Mouse (Mus musculus) forebrain, embryonic 16.5 days (tissue): ENCODE measurements around the gene Mst1r. TPM values are rescaled to one million over a fixed set of nuclear protein-coding genes. Genes with fewer than 3 reads are reported as not detected.

Source experiments
- ATAC-seq: fragments of 200-750 bp; cut with Nextera tagmentation; 2 replicates; pipeline ENCODE4 v1.8.0; 2017; ENCODE audit warnings: mild to moderate bottlenecking, moderate library complexity
- H3K27ac ChIP-seq: fragments of 300-500 bp; sonication (generic); 2 replicates; pipeline ENCODE4 v1.5.1; 2014; ENCODE audit warnings: low read length, control low read depth
- H3K27me3 ChIP-seq: fragments of 300-500 bp; sonication (generic); replicated peaks from 2 replicates; pipeline ENCODE4 v1.6.1; 2014; ENCODE audit warnings: low read length; ENCODE audit not compliant: control insufficient read depth, insufficient read depth
- H3K36me3 ChIP-seq: fragments of 300-500 bp; sonication (generic); 2 replicates; pipeline ENCODE4 v1.6.1; 2014; ENCODE audit not compliant: control insufficient read depth, insufficient read depth
- H3K4me1 ChIP-seq: fragments of 300-500 bp; sonication (generic); replicated peaks from 2 replicates; pipeline ENCODE4 v1.6.1; 2014; ENCODE audit warnings: low read length; ENCODE audit not compliant: control insufficient read depth, insufficient read depth
- H3K4me2 ChIP-seq: fragments of 300-500 bp; sonication (generic); 2 replicates; pipeline ENCODE4 v1.6.1; 2014; ENCODE audit warnings: mild to moderate bottlenecking, low read length, control low read depth
- H3K4me3 ChIP-seq: fragments of 300-500 bp; sonication (generic); replicated peaks from 2 replicates; pipeline ENCODE4 v1.5.1; 2014; ENCODE audit warnings: mild to moderate bottlenecking, low read length, control low read depth
- H3K9ac ChIP-seq: fragments of 300-500 bp; sonication (generic); replicated peaks from 2 replicates; pipeline ENCODE4 v1.6.1; 2014; ENCODE audit warnings: low read depth, low read length, control low read depth
- H3K9me3 ChIP-seq: fragments of 300-500 bp; sonication (generic); 2 replicates; pipeline ENCODE4 v1.6.1; 2016; ENCODE audit warnings: low read length; ENCODE audit not compliant: control insufficient read depth
- WGBS: fragments of 180-500 bp; shearing (Covaris S2); extraction: QIAGEN DNeasy Blood & Tissue Kit; methylation state at CpG from one replicate; pipeline ENCODE4 v1.1.7; 2014; 5-methylcytosine and 5-hydroxymethylcytosine counted together
- polyA plus RNA-seq: library from polyadenylated mRNA; unstranded; fragments of >200 nt; fragmentation: Nextera tagmentation; extraction: Ambion mirVana; gene quantifications from 2 replicates; pipeline ENCODE4 v1.2.1, GENCODE M21; 2015

Mst1r gene
- polyA plus RNA-seq, 1 experiment from 2014 or later: 1.3 TPM

DNA sequence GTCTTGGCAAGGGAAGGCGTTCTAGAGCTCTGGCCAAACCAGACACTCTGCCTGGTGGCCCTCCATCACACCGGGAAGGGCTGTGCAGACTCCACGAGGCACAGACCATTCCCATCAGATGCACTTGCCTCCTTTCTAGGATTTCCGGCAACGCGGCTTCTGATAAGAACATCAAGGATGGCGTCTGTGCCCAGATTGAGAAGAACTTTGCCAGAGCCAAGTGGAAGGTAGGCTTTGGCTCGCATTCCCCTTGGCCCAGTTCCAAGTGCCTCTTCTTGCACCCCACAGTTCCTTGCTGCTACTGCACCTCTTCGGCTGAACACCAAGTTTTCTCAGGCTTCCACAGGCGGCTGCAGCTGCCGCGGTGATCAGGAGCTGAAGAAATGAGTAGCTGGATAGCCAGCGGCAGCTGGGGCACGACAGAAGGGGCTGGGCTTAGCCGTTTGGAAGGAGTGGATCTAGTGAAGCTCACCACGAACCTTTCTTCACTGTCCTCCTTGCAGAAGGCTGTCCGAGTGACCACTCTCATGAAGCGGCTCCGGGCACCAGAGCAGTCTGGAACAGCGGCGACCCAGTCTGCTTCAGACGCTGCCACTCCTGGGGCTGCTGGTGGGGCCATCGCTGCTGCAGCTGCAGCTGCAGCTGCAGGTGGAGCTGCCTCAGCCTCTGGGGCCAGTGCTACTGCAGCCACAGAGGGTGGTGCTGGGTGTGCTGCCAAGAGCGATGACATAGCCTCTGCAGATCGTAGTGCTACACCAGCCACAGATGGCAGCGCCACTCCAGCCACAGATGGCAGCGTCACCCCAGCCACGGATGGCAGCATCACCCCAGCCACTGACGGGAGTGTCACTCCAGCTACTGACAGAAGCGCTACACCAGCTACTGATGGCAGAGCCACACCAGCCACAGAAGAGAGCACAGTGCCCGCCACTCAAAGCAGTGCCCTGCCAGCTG lies 40.8 kb downstream of the Mst1r start:
- H3K9ac ChIP-seq: no peak overlapping the region
- no peaks in the 10 kb centered on the region for H3K27me3 ChIP-seq
- 89% methylated on average over 31 of the region's 31 CpGs for WGBS
- no peaks in the 10 kb centered on the region for H3K9me3 ChIP-seq
- H3K4me2 ChIP-seq: no peak overlapping the region
- H3K4me1 ChIP-seq: peaks cover 15% of the 10 kb centered on the region
- no peak for ATAC-seq
- no peak overlapping the region for H3K4me3 ChIP-seq
- H3K27ac ChIP-seq: no peak overlapping the region
- no peaks in the 10 kb centered on the region for H3K36me3 ChIP-seq

GRCm38 (mm10) chr9:107949184-107949921 lies 42.7 kb downstream of the Mst1r start:
- Histone ChIP-seq H3K27ac (no peak overlapping the region), H3K4me2 (no peak overlapping the region), H3K27me3 (no peaks in the 10 kb centered on the region), H3K9me3 (no peaks in the 10 kb centered on the region), H3K4me3 (no peak overlapping the region), H3K36me3 (no peaks in the 10 kb centered on the region), H3K9ac (no peak overlapping the region), H3K4me1 (peaks cover 15% of the 10 kb centered on the region)
- no peak for ATAC-seq
- WGBS: 83% methylated on average over 13 of the region's 13 CpGs

GRCm38 (mm10) chr9:107949922-107950235 lies 43.2 kb downstream of the Mst1r start, which contains the start of gene Traip:
TSS of gene Traip (plus strand) at chr9:107950136.
- Histone ChIP-seq H3K36me3 (no peaks in the 10 kb centered on the region), H3K4me1 (peaks cover 15% of the 10 kb centered on the region), H3K4me2 (peak within 1 kb of the TSS; percentile 66), H3K27ac (peak within 1 kb of the TSS; percentile 85), H3K9ac (peak within 1 kb of the TSS; percentile 76), H3K9me3 (no peaks in the 10 kb centered on the region), H3K4me3 (peak within 1 kb of the TSS; percentile 70), H3K27me3 (no peaks in the 10 kb centered on the region)
- 92% methylated on average over 10 of the region's 10 CpGs for WGBS
- no peak for ATAC-seq

DNA sequence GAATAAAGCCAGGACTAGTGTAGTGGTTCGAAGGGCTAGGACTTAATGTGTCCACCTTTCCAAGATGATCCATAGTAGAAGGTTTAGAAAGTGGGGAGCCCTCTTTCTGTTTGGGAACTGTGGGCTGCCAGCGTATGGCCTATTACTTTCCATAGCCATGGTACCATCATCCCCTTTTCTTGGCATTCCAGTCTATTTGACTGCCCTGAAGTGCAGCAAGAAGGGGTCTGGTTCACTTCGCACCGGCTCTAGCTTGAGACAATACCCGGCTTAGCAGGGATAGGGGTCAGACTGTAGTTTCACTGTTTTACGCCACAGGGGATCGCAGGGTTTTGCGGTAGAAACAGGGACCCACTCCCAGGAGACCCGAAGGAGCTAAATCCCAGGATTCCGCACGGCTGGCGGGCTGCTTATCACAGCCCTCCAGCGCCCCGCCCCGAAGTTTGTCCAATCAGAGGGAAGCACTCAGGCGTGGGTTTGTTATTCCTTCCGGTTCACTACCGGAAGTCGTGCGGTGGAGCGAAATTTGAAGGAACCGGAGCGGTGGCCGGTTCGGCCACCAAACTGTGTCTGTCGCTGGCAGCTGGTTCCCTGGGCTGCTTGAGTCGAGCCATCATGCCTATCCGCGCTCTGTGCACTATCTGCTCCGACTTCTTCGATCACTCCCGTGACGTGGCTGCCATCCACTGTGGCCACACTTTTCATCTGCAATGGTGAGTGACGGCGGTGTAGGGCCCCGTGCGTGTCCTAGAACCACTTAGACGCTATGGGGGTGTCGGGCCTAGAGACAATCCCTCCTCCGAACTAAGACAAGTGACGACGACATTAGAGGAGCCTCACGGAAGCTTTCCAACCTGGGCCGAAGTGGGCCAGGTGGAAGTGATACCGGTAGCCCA lies 44.0 kb downstream of the Mst1r start:
- Histone ChIP-seq H3K4me2 (peak overlapping the region; percentile 66), H3K4me1 (peaks cover 15% of the 10 kb centered on the region), H3K4me3 (peak overlapping the region; percentile 70), H3K27ac (peak overlapping the region; percentile 85), H3K36me3 (no peaks in the 10 kb centered on the region), H3K9me3 (no peaks in the 10 kb centered on the region), H3K9ac (peak overlapping the region; percentile 76), H3K27me3 (no peaks in the 10 kb centered on the region)
- ATAC-seq: peak; percentile 98
- WGBS: 14% methylated on average over 45 of the region's 45 CpGs

DNA sequence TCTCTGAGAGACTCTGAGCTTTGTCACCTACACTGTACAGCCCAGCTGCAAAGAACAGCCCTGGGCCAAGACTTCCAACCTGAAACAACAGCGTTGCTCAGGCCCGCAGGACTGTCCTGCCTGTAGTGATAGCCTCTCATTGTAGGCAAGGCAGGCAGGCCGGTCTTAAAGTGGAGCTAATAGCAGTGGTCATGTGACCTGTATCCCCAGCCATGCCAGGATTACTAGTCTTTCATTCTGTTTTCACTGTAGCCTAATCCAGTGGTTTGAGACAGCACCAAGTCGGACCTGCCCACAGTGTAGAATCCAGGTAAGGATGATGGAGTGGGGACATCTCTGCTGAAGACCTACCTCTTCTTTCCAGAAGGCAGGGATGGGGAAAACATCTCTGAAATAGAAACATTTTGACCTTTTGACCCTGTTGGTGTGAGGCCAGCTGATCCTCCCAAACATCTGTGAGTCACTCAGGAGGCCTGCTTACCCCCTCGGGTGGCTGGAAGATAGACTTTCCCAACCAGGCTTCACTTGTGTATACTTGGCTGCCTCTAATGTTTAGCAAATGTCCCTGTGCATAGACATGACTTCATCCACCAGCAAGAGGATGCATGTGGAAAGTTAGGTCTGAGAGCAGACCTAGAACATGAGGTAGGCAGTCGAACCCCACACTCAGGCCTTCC lies 49.1 kb downstream of the Mst1r start:
- H3K4me3 ChIP-seq: no peak overlapping the region
- WGBS: 85% methylated on average over 6 of the region's 6 CpGs
- no peaks in the 10 kb centered on the region for H3K36me3 ChIP-seq
- no peak for ATAC-seq
- no peak overlapping the region for H3K4me2 ChIP-seq
- H3K9ac ChIP-seq: no peak overlapping the region
- H3K27me3 ChIP-seq: no peaks in the 10 kb centered on the region
- H3K4me1 ChIP-seq: peaks cover 9% of the 10 kb centered on the region
- H3K9me3 ChIP-seq: no peaks in the 10 kb centered on the region
- no peak overlapping the region for H3K27ac ChIP-seq

GRCm38 (mm10) chr9:107957141-107957540 lies 50.5 kb downstream of the Mst1r start:
- Histone ChIP-seq H3K9ac (no peak overlapping the region), H3K4me3 (no peak overlapping the region), H3K9me3 (no peaks in the 10 kb centered on the region), H3K4me2 (no peak overlapping the region), H3K36me3 (no peaks in the 10 kb centered on the region), H3K4me1 (peaks cover 13% of the 10 kb centered on the region), H3K27ac (no peak overlapping the region), H3K27me3 (no peaks in the 10 kb centered on the region)
- no peak for ATAC-seq
- WGBS: 36% methylated on average over 6 of the region's 6 CpGs

GRCm38 (mm10) chr9:107959896-107960295 lies 53.2 kb downstream of the Mst1r start:
- H3K9me3 ChIP-seq: no peaks in the 10 kb centered on the region
- H3K27ac ChIP-seq: no peak overlapping the region
- H3K36me3 ChIP-seq: no peaks in the 10 kb centered on the region
- H3K4me1 ChIP-seq: peaks cover 13% of the 10 kb centered on the region
- no peak overlapping the region for H3K4me2 ChIP-seq
- ATAC-seq: no peak
- 78% methylated on average over 6 of the region's 6 CpGs for WGBS
- no peak overlapping the region for H3K4me3 ChIP-seq
- no peaks in the 10 kb centered on the region for H3K27me3 ChIP-seq
- H3K9ac ChIP-seq: no peak overlapping the region

DNA sequence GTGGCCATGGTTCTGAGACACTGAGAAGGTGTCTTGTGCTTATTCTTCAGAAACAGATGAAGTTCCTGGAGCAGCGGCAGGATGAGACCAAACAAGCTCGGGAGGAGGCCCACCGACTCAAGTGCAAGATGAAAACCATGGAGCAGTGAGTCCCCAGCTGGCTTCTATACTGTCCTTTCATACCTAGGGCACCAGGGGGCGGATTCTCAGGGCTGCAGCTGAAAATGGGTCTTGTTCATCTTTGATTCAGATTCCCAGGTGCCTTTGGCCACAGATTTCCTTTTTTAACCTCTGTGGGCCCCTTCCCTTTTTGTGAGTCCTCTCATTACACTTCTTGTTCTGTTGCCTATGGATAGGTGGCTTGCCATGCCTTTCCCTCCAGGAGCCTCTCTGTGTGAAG lies 54.3 kb downstream of the Mst1r start:
- H3K36me3 ChIP-seq: no peaks in the 10 kb centered on the region
- 82% methylated on average over 4 of the region's 4 CpGs for WGBS
- no peaks in the 10 kb centered on the region for H3K27me3 ChIP-seq
- peak overlapping the region; percentile 83 for H3K27ac ChIP-seq
- no peak overlapping the region for H3K9ac ChIP-seq
- H3K4me1 ChIP-seq: peaks cover 13% of the 10 kb centered on the region
- no peak overlapping the region for H3K4me3 ChIP-seq
- H3K4me2 ChIP-seq: no peak overlapping the region
- no peak for ATAC-seq
- no peaks in the 10 kb centered on the region for H3K9me3 ChIP-seq
